Mouse (Mus musculus) cortical plate, adult 2 months (tissue): ENCODE results near the gene Slc2a1.

Experiments used
- CTCF ChIP-seq: fragments of 200-500 bp; IDR thresholded peaks from 2 replicates; pipeline ENCODE4 v1.5.1; 2011; ENCODE audit warnings: mild to moderate bottlenecking, control low read depth, low read length; ENCODE audit not compliant: insufficient read depth; ENCODE audit errors: extremely low read depth
- POLR2A ChIP-seq: fragments of 200-500 bp; IDR thresholded peaks from 2 replicates; pipeline ENCODE4 v1.6.1; 2011; ENCODE audit warnings: mild to moderate bottlenecking, low read length, control low read depth; ENCODE audit not compliant: insufficient read depth; ENCODE audit errors: extremely low read depth

DNA sequence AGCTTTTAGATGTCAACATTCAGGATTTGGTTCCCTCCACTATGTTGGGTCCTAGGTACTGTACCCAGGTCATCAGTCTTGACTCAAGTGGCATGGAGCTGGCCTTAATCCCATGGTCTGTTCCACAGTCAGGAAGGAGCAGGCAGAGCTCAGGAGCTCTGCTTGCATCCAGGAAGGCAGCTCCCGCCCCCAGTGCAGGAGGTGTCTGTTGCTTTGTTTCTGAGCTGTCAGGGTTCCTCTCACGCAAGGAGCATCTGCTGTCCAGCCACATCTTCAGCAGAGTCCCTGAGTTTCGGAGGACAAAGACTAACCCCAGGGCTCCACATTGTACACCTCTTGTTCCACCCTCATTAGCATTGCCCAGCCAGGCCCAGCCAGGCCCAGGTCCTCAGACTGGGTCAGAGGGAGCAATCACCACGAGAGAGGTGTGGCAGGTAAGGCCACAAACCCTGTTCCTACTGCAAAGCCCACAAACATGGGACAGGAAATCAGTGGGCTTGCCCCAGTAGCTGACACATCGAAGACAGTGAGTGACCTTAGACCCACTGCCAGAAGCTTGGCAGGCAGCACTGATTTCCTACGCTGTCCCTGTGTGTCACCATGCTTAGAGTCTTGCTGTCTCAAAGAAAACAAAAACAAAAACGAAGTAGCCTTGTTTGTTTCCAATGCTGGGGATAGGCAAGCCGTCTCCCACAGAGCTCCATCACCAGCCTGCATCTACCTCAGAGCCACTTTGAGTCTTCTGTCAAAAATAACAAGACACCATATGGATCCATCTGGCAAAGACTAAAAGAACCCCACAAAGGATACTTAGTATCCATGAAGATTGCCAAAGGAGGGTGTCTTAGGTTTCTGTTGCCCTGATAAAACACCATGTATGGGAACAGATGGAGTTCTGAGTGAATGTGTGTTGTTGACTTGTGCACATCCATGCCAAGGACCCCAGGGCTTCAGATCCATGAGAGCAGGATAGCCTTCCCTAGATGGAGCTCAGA is 10.0 kb upstream of the Slc2a1 start:
- TF ChIP-seq POLR2A = no peak
- TF ChIP-seq CTCF = no peak
